Mouse (Mus musculus): ENCODE results near the gene Olfml2a.

GRCm38 (mm10) chr2:38902866-38903265, 28.9 kb upstream of the Olfml2a start:
- TF ChIP-seq CTCF (IDR thresholded peaks at IDR 0.05; ENCODE audit: low read depth, low read length) (no peak), GATA1 (IDR thresholded peaks at IDR 0.05; ENCODE audit: borderline replicate concordance, low read length) (no peak), POLR2AphosphoS5 (IDR thresholded peaks at IDR 0.05; ENCODE audit: insufficient replicate concordance, low read depth, low read length) (no peak), TAL1 (conservative IDR thresholded peaks at IDR 0.05; ENCODE audit: low read depth, low read length) (no peak)

All from G1E (cell line).